In genomic region chr16:20497980-20498676, GRCm38 (mm10) we compare ENCODE assay signal across 8 mouse cellular contexts. TPM values are rescaled to one million over a fixed set of nuclear protein-coding genes. Genes with fewer than 3 reads are reported as not detected.
DNase-seq lines count a peak whose midpoint lies in the region; ATAC-seq lines count a peak whose summit lies in the region.

No protein-coding gene starts in this region.

- H3K36me3 ChIP-seq in heart, embryonic 11.5 days (ENCODE audit: control insufficient read depth, insufficient read depth, low read length), result peaks cover 21% of the 10 kb centered on the region
- H3K36me3 ChIP-seq in hindbrain, embryonic 14.5 days (replicated peaks; ENCODE audit: control insufficient read depth, insufficient read depth), result peaks cover 29% of the 10 kb centered on the region
- H3K36me3 ChIP-seq in macrophage (ENCODE audit: inconsistent target), result peaks cover 21% of the 10 kb centered on the region

- H3K9ac ChIP-seq in heart, embryonic 11.5 days (ENCODE audit: low read depth, low read length), result peak overlapping the region; percentile 95; the same call in 1 of the 2 replicates
- peak overlapping the region; percentile 68 for H3K9ac ChIP-seq in hindbrain, embryonic 14.5 days

- H3K27ac ChIP-seq in heart, embryonic 11.5 days (ENCODE audit: low read depth, low read length), result peak overlapping the region; percentile 64; the same call in 1 of the 2 replicates
- H3K27ac ChIP-seq in hindbrain, embryonic 14.5 days, result 0 out of 2 replicates have a peak overlapping the region, but pooled peaks have one; percentile 28
- H3K27ac ChIP-seq in macrophage, result 0 out of 2 replicates have a peak overlapping the region, but pooled peaks have one; percentile 22

- H3K27me3 ChIP-seq in heart, embryonic 11.5 days (ENCODE audit: control insufficient read depth, insufficient read depth, low read length), result no peaks in the 10 kb centered on the region
- H3K27me3 ChIP-seq in hindbrain, embryonic 14.5 days (ENCODE audit: control insufficient read depth, insufficient read depth, low read length), result 0 out of 2 replicates have a peak, but pooled peaks cover 3% of the 10 kb centered on the region

- 5% methylated on average over 16 of the region's 16 CpGs for WGBS in heart, embryonic 11.5 days (ENCODE audit: insufficient replicate concordance)
- 16% methylated on average over 16 of the region's 16 CpGs for WGBS in hindbrain, embryonic 14.5 days
- 32% methylated on average over 16 of the region's 16 CpGs for WGBS in macrophage (ENCODE audit: missing documents)

- no peak; the same call in 1 of the 2 replicates for ATAC-seq in heart, embryonic 11.5 days (replicated peaks; ENCODE audit: insufficient number of reproducible peaks, low FRiP score, low TSS enrichment)
- peak; percentile 1; the same call in 1 of the 2 replicates for ATAC-seq in hindbrain, embryonic 14.5 days (ENCODE audit: low FRiP score)
- no peak; the same call in 1 of the 2 replicates for ATAC-seq in frontal cortex, adult (ENCODE audit: low TSS enrichment)

- no peaks in the 10 kb centered on the region for H3K9me3 ChIP-seq in heart, embryonic 11.5 days (replicated peaks; ENCODE audit: control insufficient read depth, low read length)
- no peaks in the 10 kb centered on the region for H3K9me3 ChIP-seq in hindbrain, embryonic 14.5 days (ENCODE audit: control insufficient read depth, low read length)

- peaks cover 14% of the 10 kb centered on the region for H3K79me2 ChIP-seq in macrophage (ENCODE audit: inconsistent target)

- no peaks in the 10 kb centered on the region for H3K4me1 ChIP-seq in heart, embryonic 11.5 days (ENCODE audit: control insufficient read depth, insufficient read depth, low read length)
- peaks cover 13% of the 10 kb centered on the region for H3K4me1 ChIP-seq in hindbrain, embryonic 14.5 days (replicated peaks; ENCODE audit: control insufficient read depth, insufficient read depth, low read length)

- peak overlapping the region; percentile 95 for H3K4me3 ChIP-seq in heart, embryonic 11.5 days (ENCODE audit: low read depth, low read length)
- peak overlapping the region; percentile 55 for H3K4me3 ChIP-seq in hindbrain, embryonic 14.5 days (replicated peaks; ENCODE audit: low read length)
- peak overlapping the region; percentile 91 for H3K4me3 ChIP-seq in macrophage (ENCODE audit: inconsistent target)

- intact Hi-C loops in heart, postnatal 25 days (cut with DNase I), result loop anchor here (2.0 to 10.0 kb wide), 3 partner anchors 49 to 697 kb away; partner anchors contain the start of gene Abcf3
- intact Hi-C loops in gastrocnemius, postnatal 36 days (cut with DNase I), result no loop called here

- DNase-seq in heart, postnatal 25 days (ENCODE audit: low spot score), result no peak
- DNase-seq in ZHBTc4 (ENCODE audit: low read depth, low spot score), result peak; percentile 51
- DNase-seq in hindbrain, embryonic 14.5 days (ENCODE audit: low spot score), result no peak
- DNase-seq in gastrocnemius, postnatal 36 days, result no peak
- DNase-seq in right cerebral cortex, adult 18-20 months, result no peak

- peak overlapping the region; percentile 74 for H3K4me2 ChIP-seq in heart, embryonic 11.5 days
- peak overlapping the region; percentile 78 for H3K4me2 ChIP-seq in hindbrain, embryonic 14.5 days (replicated peaks)

RNA-seq across cellular contexts. Expression of gene Eif2b5, which starts 0.5 kb away (rescaled TPM):
- polyA plus RNA-seq in heart, embryonic 11.5 days (2014; fragmentation: Nextera tagmentation; extraction: Ambion mirVana), result 83.3 and 96.1 TPM in 2 replicates
- total RNA-seq in heart, postnatal 25 days (2021), result 10 to 100 TPM; 52.4 to 59.1 TPM
- polyA plus RNA-seq in hindbrain, embryonic 14.5 days (2014; fragmentation: Nextera tagmentation; extraction: Ambion mirVana), result 88.0 and 89.2 TPM in 2 replicates
- 10 to 100 TPM in 23 of 26 experiments, 1 to 10 TPM in 3; 5.4 to 28.2 (median 18.6) TPM for total RNA-seq in macrophage (2018; cell fraction: chromatin; rRNA removed)
- total RNA-seq in macrophage (2018; cell fraction: cytosol; rRNA removed), result 10 to 100 TPM; 24.2 to 36.0 (median 31.1) TPM
- 10 to 100 TPM in 25 of 26 experiments, 1 to 10 TPM in 1; 8.7 to 27.0 (median 15.2) TPM for total RNA-seq in macrophage (2018; cell fraction: nucleus; rRNA removed)
- polyA plus RNA-seq in macrophage (2018), result 25.2 to 45.4 TPM (median 30.4 TPM) in 3 replicates
- total RNA-seq in gastrocnemius, postnatal 36 days (2021), result 10 to 100 TPM; 44.2 to 56.1 TPM

RNA-seq across cellular contexts. Expression of gene Dvl3, which starts 18.7 kb away (rescaled TPM):
- 32.2 and 34.8 TPM in 2 replicates for polyA plus RNA-seq in heart, embryonic 11.5 days (2014; fragmentation: Nextera tagmentation; extraction: Ambion mirVana)
- 10 to 100 TPM; 44.9 to 46.8 TPM for total RNA-seq in heart, postnatal 25 days (2021)
- polyA plus RNA-seq in hindbrain, embryonic 14.5 days (2014; fragmentation: Nextera tagmentation; extraction: Ambion mirVana), result 36.4 and 40.9 TPM in 2 replicates
- 10 to 100 TPM; 16.5 to 63.8 (median 41.6) TPM for total RNA-seq in macrophage (2018; cell fraction: chromatin; rRNA removed)
- 10 to 100 TPM; 10.8 to 20.5 (median 14.9) TPM for total RNA-seq in macrophage (2018; cell fraction: cytosol; rRNA removed)
- 10 to 100 TPM; 13.3 to 48.8 (median 26.7) TPM for total RNA-seq in macrophage (2018; cell fraction: nucleus; rRNA removed)
- polyA plus RNA-seq in macrophage (2018), result 10.4 to 15.3 TPM (median 12.1 TPM) in 3 replicates
- total RNA-seq in gastrocnemius, postnatal 36 days (2021), result 10 to 100 TPM; 27.8 to 28.8 TPM

RNA-seq across cellular contexts. Expression of gene Ap2m1, which starts 37.1 kb away (rescaled TPM):
- 490 and 502 TPM in 2 replicates for polyA plus RNA-seq in heart, embryonic 11.5 days (2014; fragmentation: Nextera tagmentation; extraction: Ambion mirVana)
- 100 to 1,000 TPM; 201 to 215 TPM for total RNA-seq in heart, postnatal 25 days (2021)
- polyA plus RNA-seq in hindbrain, embryonic 14.5 days (2014; fragmentation: Nextera tagmentation; extraction: Ambion mirVana), result 1,214 and 1,314 TPM in 2 replicates
- total RNA-seq in macrophage (2018; cell fraction: chromatin; rRNA removed), result 100 to 1,000 TPM; 127 to 545 (median 357) TPM
- total RNA-seq in macrophage (2018; cell fraction: cytosol; rRNA removed), result 100 to 1,000 TPM; 501 to 774 (median 571) TPM
- total RNA-seq in macrophage (2018; cell fraction: nucleus; rRNA removed), result 100 to 1,000 TPM; 149 to 410 (median 261) TPM
- 675 to 1,015 TPM (median 722 TPM) in 3 replicates for polyA plus RNA-seq in macrophage (2018)
- 100 to 1,000 TPM; 133 to 135 TPM for total RNA-seq in gastrocnemius, postnatal 36 days (2021)

RNA-seq across cellular contexts. Expression of gene Abcf3, which starts 50.2 kb away (rescaled TPM):
- 41.4 and 44.9 TPM in 2 replicates for polyA plus RNA-seq in heart, embryonic 11.5 days (2014; fragmentation: Nextera tagmentation; extraction: Ambion mirVana)
- total RNA-seq in heart, postnatal 25 days (2021), result 10 to 100 TPM; 64.9 to 69.4 TPM
- polyA plus RNA-seq in hindbrain, embryonic 14.5 days (2014; fragmentation: Nextera tagmentation; extraction: Ambion mirVana), result 75.3 and 77.5 TPM in 2 replicates
- total RNA-seq in macrophage (2018; cell fraction: chromatin; rRNA removed), result 100 to 1,000 TPM in 16 of 26 experiments, 10 to 100 TPM in 10; 50.4 to 230 (median 109) TPM
- total RNA-seq in macrophage (2018; cell fraction: cytosol; rRNA removed), result 10 to 100 TPM; 21.7 to 36.4 (median 30.4) TPM
- total RNA-seq in macrophage (2018; cell fraction: nucleus; rRNA removed), result 10 to 100 TPM; 26.2 to 97.7 (median 43.0) TPM
- polyA plus RNA-seq in macrophage (2018), result 27.6 to 31.0 TPM (median 28.9 TPM) in 3 replicates
- total RNA-seq in gastrocnemius, postnatal 36 days (2021), result 10 to 100 TPM; 51.0 to 69.7 TPM
